ENCODE assay signal across 19 mouse cellular contexts in the genomic region with DNA sequence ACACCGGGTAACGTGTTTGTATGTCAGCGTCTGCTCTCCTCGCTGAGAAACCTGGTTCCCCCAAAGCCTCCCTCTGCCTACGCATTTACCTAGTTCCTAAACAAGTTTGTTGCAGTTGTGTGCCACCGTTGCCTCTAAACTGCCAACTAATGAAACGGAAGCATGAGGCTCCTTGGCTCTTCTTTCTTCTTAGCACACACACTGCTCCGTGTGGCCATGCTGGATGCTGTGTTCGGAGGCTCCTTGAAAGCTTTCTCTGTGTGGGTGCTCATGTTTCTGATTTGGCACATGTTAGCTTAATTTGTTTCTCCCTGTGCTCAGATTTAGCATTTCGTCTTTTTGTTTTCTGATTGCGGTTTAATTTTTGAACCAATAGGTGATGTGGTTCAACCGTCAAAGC.
DNase-seq lines count a peak whose midpoint lies in the region; ATAC-seq lines count a peak whose summit lies in the region.
"Had no signal": no experiment of that assay in that cellular context is flagged by ENCODE, and none has a peak within 500 bp of the region (broad histone marks: within the 10 kb centered on the region; RNA-seq: fewer than 3 reads in every experiment).

No protein-coding gene starts in this region.

- H3K4me2 ChIP-seq in heart, embryonic 12.5 days: no peak overlapping the region
- H3K4me2 ChIP-seq: forebrain, embryonic 15.5 days; heart, embryonic 15.5 days; hindbrain, embryonic 13.5 days had no signal

- H3K4me3 ChIP-seq in heart, embryonic 12.5 days: no peak overlapping the region
- H3K4me3 ChIP-seq: forebrain, embryonic 15.5 days; heart, embryonic 10.5 days; heart, embryonic 15.5 days; hindbrain, embryonic 13.5 days had no signal

- no peak for ATAC-seq in heart, embryonic 12.5 days (ENCODE audit: insufficient number of reproducible peaks, low FRiP score)
- ATAC-seq: forebrain, embryonic 15.5 days had no signal

- WGBS in heart, embryonic 12.5 days: 86% methylated on average over 12 of the region's 12 CpGs

- intact Hi-C loops in left cerebral cortex, postnatal 14 days (cut with DNase I): no loop called here
- intact Hi-C loops in left cerebral cortex, postnatal 10 days (cut with DNase I): no loop called here

- no peaks in the 10 kb centered on the region for H3K27me3 ChIP-seq in heart, embryonic 12.5 days (replicated peaks)
- H3K27me3 ChIP-seq: forebrain, embryonic 15.5 days; heart, embryonic 15.5 days; hindbrain, embryonic 13.5 days had no signal

- no peak overlapping the region for H3K9ac ChIP-seq in heart, embryonic 12.5 days
- H3K9ac ChIP-seq: forebrain, embryonic 15.5 days; heart, embryonic 15.5 days; hindbrain, embryonic 13.5 days had no signal

- no peaks in the 10 kb centered on the region for H3K9me3 ChIP-seq in heart, embryonic 12.5 days (replicated peaks)
- H3K9me3 ChIP-seq: forebrain, embryonic 15.5 days; heart, embryonic 10.5 days; heart, embryonic 15.5 days; hindbrain, embryonic 13.5 days had no signal

- H3K36me3 ChIP-seq in heart, embryonic 12.5 days: no peaks in the 10 kb centered on the region
- H3K36me3 ChIP-seq: forebrain, embryonic 15.5 days; heart, embryonic 10.5 days; heart, embryonic 15.5 days; hindbrain, embryonic 13.5 days had no signal

- H3K27ac ChIP-seq in heart, embryonic 12.5 days (ENCODE audit: poor library complexity, severe bottlenecking): no peak overlapping the region
- H3K27ac ChIP-seq: forebrain, embryonic 15.5 days; heart, embryonic 10.5 days; heart, embryonic 15.5 days; hindbrain, embryonic 13.5 days had no signal

- no peaks in the 10 kb centered on the region for H3K4me1 ChIP-seq in heart, embryonic 12.5 days (replicated peaks)
- H3K4me1 ChIP-seq: forebrain, embryonic 15.5 days; heart, embryonic 10.5 days; heart, embryonic 15.5 days; hindbrain, embryonic 13.5 days had no signal

- peak; percentile 83 for DNase-seq in heart, adult 11 months
- peak; percentile 9 to 39 for DNase-seq in left cerebral cortex, postnatal 14 days (ENCODE audit: low spot score in 2 of 2)
- no peak for DNase-seq in left cerebral cortex, postnatal 10 days (ENCODE audit: extremely low spot score in 1 of 2, low spot score in 2 of 2)
- peak; percentile 12 to 26 for DNase-seq in right cerebral cortex, adult 2 months (ENCODE audit: low spot score in 2 of 2)
- no peak for DNase-seq in right cerebral cortex, postnatal 4 days
- peak; percentile 28 for DNase-seq in telencephalon, adult 2 months (ENCODE audit: low read depth, low spot score)
- no peak for DNase-seq in lung, postnatal 25 days (ENCODE audit: low spot score)
- DNase-seq: adrenal gland, adult 2 months; adrenal gland, postnatal 25 days; cerebellum, adult 2 months; cerebellum, postnatal 10 days; gastrocnemius, postnatal 36 days; heart, adult 18-20 months; heart, postnatal 14 days had no signal

Comparison
In these comparisons a context has a peak if more than half of its experiments do, and no peak if none do; other contexts are left out.
1. DNase-seq: peak in heart, adult 11 months (single experiment), left cerebral cortex, postnatal 14 days (2 of 2), right cerebral cortex, adult 2 months (2 of 2) and telencephalon, adult 2 months (single experiment); none in left cerebral cortex, postnatal 10 days (0 of 2), right cerebral cortex, postnatal 4 days (single experiment) and lung, postnatal 25 days (single experiment).